Comparison of ENCODE assay signal across 18 mouse cellular contexts in genomic region chr3:127735395-127735794, GRCm38 (mm10).
"Had no signal": no experiment of that assay in that cellular context is flagged by ENCODE, and none has a peak within 500 bp of the region (broad histone marks: within the 10 kb centered on the region; RNA-seq: fewer than 3 reads in every experiment).

No protein-coding gene starts in this region.

- H3K4me2 ChIP-seq: lung, embryonic 14.5 days; midbrain, embryonic 11.5 days; midbrain, embryonic 13.5 days; neural tube, embryonic 13.5 days; neural tube, embryonic 15.5 days had no signal

- DNase-seq: lung, adult 18-20 months; lung, embryonic 14.5 days; lung, postnatal 10 days; lung, postnatal 4 days; retina, postnatal 1 day; right cerebral cortex, adult 18-20 months; right cerebral cortex, postnatal 25 days; right cerebral cortex, postnatal 4 days; spleen, adult 18-20 months; thymus, adult 18-20 months; thymus, postnatal 14 days; thymus, postnatal 36 days had no signal

- H3K36me3 ChIP-seq: midbrain, embryonic 13.5 days; neural tube, embryonic 13.5 days; neural tube, embryonic 15.5 days had no signal

- H3K4me1 ChIP-seq: midbrain, embryonic 13.5 days; neural tube, embryonic 13.5 days; neural tube, embryonic 15.5 days had no signal

- H3K9me3 ChIP-seq: midbrain, embryonic 13.5 days; neural tube, embryonic 13.5 days; neural tube, embryonic 15.5 days had no signal

- ATAC-seq: midbrain, embryonic 13.5 days; midbrain, embryonic 16.5 days had no signal

- H3K27ac ChIP-seq: midbrain, embryonic 13.5 days; neural tube, embryonic 13.5 days; neural tube, embryonic 15.5 days had no signal

- H3K9ac ChIP-seq: lung, embryonic 14.5 days; midbrain, embryonic 13.5 days; neural tube, embryonic 13.5 days; neural tube, embryonic 15.5 days had no signal

- H3K4me3 ChIP-seq: midbrain, embryonic 13.5 days; myocyte; neural tube, embryonic 13.5 days; neural tube, embryonic 15.5 days had no signal
